Mouse (Mus musculus) monocyte, adult 2 months (primary cell): Measurements from ENCODE around the gene Mcrip1.
"Not testable (repeated sequence)": the region's sequence is repeated elsewhere in the genome, so short reads cannot be mapped to it uniquely, and the experiment has no call there.

Source experiments
- DNase-seq, 2 experiments: peaks; one replicate each; pipeline ENCODE4 v3.0.0; 2022; ENCODE audit warnings: low spot score in 2 of 2, low read depth in 1 of 2

Mcrip1 gene

DNA sequence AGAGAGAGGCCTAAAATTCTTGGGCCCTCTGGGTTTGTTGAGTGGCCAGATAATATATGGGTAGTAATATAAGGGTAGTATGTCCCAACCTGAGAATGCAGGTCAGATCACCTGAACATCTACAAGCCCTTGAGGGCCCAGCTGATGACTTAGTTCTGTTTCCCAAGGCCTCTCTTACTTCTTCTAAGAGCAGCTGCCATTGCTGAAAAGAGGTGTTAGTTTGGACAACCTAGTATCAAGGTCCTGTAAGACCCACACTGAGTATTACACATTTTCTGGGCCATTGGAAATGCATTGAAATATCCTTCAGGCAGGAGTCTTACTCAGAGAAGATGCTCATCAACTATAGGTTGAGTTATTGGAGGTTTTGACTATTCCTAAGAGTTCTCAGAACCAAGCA lies 26.4 kb upstream of the Mcrip1 start:
- no peak for DNase-seq

DNA sequence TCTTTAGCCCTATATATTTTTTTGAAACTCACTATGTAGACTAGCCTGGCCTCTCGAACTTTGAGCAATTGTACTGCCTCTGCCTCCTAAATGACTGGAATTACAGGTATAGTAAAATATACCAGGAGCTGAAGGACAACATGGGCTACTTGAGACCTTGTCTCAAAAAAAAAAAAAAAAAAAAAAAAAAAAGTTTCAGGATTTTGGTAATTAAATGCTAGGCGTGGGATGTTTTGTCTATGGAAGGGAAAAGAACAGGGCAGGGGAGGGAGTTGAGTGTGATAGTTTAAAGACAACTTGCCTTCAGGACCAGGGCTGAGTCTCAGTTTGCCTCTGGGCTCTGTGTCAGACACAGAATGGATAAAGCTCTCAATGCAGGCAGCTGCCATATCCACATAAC lies 25.5 kb upstream of the Mcrip1 start:
- no peak for DNase-seq

- no peak for DNase-seq
Observed at GRCm38 (mm10) chr11:120574278-120574600, 24.7 kb upstream of the Mcrip1 start.

DNA sequence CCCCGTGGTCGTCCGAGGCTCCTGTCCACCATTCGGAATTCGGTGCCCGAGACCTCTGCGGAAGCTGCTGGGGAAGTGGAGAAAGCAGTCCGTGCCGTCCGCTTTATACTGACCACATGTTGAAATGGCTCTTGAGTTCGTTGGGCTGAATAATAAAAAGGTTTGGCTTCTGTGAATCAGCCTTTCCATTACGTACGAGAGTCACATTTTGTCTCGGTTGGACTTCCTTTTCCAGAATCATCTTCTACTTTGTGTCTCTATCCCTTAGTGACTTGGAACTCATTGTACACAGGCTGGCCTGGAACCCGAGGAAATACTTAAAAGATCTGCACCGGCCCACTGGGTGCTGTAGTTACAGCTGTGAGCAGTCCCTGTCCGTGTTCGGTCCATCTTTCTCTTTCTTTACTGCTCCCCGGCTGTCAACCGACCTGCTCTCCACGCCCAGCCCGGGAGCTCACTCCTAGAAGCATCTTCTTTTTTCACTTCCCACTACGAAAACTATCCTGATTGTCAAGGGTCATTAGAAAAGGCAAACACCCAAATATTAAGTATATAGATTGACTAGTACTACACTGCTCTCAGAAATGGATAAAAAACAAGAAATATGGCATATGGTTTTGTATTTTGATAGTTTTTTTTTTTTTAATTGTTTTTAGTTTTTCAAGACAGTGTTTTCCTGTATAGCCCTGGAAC lies 24.2 kb upstream of the Mcrip1 start:
- DNase-seq, result no peak

- peak; percentile 98 to 99 for DNase-seq
Observed at GRCm38 (mm10) chr11:120572752-120573584, 23.4 kb upstream of the Mcrip1 start, which contains the start of gene P4hb. P4hb (minus strand) TSS chr11:120573253.

DNA sequence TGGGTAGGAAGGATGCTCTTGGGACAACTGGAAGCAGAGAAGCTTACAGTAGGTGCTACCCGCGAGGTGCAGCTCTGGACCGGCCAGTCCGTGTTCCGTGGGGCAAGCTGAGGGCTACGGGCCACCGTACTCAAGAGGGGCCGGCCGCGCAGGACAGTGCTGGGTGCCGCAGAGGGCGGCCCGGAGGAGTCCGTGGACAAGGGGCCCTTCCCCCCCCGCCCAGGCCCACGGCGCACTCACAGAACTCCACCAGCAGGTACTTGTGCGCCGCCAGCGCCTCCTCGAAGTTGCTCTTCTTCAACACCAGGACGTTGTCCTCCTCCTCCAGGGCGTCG lies 22.9 kb upstream of the Mcrip1 start:
- DNase-seq, result no peak

GRCm38 (mm10) chr11:120571754-120572416 lies 22.4 kb upstream of the Mcrip1 start:
- no peak for DNase-seq

DNA sequence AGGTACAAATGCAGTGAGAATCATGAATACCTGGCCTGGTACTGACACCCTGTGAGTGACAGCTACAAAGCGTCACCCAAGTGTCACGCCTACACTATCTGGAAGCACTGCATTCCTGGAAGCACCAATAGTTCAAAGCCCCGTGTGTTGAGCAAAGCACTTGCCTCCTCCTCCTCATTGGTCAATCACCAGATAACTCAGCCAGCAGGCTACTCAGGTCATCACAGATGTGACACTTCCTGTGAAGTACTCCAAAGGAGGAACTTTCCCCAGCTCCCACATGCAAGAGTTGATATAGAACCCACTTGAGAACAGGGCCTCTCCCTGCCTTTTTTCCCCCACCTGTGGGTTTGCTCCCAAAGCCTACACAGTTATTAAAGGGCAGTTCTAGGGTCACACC lies 21.6 kb upstream of the Mcrip1 start:
- DNase-seq, result no peak

DNA sequence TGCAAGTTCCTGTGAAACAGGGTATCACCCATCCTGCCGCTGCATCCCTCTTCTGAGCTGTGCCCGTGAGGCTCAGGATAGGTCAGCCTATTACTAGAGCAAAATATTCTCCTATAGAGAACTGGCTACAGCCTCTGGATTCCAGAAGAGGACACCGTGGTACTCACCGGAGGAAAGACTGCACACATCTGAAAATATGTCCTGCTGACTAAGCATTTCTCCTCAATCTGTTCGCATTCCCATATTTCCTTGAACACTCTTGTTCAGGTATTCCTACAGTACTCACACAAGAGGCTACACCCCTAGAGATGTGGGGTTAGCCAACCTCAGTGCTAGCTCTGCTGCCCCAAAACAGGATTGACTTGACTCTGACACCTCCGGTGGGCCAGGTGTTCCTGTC lies 18.8 kb upstream of the Mcrip1 start:
- DNase-seq, result no peak

DNA sequence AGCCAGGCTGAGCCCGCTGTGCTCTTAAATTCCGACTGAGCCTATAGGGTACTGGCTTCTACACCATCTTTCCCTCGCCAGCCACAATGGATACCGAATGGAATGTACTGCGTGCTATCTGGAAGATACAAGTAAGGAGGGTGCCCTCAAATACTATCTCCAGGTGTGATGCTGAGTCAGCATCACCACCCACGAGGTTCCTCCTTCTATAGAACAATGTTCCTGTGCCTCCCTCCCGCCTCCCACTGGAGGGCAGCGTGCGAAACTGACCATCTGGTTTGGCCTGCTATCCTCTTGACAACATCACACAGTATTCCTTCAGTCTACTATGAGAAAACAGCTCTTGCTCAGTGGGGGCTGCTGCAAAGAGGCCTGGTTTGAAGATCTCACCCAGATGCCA lies 15.6 kb upstream of the Mcrip1 start:
- no peak for DNase-seq

DNA sequence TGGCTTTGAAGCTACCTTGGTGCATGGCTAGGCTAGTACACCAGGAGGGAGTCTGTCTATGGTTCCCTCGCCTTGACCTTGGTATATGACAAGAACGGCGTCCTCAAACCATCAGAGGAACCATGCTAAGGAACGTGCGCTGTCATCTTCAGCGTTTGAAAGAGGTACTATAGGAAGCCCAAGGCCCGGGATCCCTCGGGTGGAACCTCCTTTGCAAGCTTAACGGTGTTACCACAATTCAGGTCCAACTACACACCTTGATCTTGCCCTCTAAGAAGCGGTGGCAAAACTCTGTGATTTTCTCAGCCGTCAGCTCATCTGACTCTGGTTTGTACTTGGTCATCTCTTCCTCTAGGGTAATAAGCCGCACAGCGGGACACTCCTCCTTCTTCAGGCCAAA lies 13.4 kb upstream of the Mcrip1 start:
- no peak for DNase-seq

DNA sequence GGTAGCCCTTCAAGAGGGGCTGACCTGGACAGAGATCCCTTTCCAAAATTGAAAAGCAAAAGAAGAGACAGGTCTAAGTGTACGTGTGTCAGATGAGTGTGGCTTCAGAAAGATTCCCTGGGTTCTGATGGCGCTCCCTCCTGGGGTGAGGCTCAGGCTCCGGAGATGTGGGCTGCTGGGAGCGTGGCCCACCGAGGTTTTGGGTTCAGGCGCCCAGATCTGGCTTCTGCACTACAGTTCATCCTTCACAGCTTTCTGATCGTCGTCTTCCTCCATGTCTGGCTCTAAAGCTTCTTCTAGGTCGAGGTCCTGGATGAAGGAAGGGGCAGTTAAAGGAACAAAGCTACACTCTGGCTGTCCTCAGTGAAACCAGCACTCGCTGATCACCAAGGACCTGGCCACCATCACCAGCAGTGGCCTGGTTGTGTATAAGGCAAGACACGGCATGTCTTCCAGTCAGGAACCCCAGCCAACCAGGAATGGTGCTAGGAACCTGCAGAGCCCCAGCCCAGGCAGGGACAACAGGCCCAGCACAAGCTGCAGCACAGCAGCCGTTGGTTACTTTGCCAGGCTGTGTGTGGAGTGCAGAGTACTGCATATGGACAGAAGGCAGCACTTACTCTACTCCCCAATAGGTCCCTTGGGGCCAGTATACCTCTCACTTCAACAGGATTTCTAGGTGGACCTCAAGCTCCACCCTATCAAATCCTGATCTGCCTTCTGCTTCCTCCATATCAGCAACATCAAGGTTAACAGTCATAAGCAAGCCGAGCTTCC lies 11.6 kb upstream of the Mcrip1 start:
- DNase-seq, result no peak

DNA sequence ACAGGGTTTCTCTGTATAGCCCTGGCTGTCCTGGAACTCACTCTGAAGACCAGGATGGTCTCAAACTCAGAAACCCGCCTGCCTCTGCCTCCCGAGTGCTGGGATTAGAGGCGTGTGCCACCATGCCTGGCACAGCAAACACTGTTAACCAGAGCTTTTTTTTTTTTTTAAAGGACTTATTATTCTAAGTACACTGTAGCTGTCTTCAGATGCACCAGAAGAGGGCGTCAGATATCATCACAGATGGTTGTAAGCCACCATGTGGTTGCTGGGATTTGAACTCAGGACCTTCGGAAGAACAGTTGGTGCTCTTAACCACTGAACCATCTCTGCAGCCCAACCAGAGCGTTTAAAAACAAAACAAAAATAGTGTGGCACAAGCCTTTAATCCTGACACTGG lies 9.3 kb upstream of the Mcrip1 start:
- not testable (repeated sequence) for DNase-seq

GRCm38 (mm10) chr11:120555260-120555659 lies 5.7 kb upstream of the Mcrip1 start:
- DNase-seq, result no peak

- no peak for DNase-seq
Observed at GRCm38 (mm10) chr11:120554834-120555233, 5.3 kb upstream of the Mcrip1 start.

GRCm38 (mm10) chr11:120552736-120553135 lies 3.2 kb upstream of the Mcrip1 start:
- DNase-seq, result no peak

DNA sequence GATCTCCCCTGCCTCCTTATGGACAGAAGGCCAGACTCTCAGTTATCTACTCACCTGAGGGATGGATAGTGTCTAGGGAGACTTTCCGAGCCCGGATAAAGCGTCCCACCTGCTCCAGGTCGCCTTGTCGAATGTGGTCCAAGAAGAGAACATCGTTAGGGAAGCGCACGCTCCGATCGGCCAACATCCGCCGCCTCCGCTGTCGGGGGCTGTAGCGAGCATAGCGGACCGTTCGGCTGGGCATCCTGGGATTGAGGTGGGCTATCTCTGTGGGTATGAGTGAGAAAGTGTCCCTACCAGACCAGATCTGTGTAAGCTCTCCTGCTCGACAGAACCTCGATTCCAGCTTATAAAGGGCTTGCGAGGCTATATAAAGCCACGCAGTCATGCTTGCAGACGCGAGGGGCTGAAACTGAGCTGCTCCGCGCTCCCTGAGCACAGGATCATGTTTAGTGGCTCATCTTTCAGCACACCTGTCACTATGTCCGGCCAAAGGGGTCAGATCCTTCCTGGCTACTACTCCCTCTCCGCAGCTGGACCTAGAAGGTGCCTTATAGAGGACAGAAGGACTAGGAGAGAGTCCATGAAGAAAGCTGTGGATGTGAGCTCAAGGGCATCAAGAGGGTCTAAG lies 1.4 kb upstream of the Mcrip1 start, which contains the start of gene Ppp1r27:
Gene Ppp1r27, minus strand, starts transcription at position 323 of the 631 bp plus-strand sequence.
- no peak for DNase-seq

- DNase-seq, result no peak
Observed at GRCm38 (mm10) chr11:120549986-120550809, 671 bp upstream of the Mcrip1 start.

DNA sequence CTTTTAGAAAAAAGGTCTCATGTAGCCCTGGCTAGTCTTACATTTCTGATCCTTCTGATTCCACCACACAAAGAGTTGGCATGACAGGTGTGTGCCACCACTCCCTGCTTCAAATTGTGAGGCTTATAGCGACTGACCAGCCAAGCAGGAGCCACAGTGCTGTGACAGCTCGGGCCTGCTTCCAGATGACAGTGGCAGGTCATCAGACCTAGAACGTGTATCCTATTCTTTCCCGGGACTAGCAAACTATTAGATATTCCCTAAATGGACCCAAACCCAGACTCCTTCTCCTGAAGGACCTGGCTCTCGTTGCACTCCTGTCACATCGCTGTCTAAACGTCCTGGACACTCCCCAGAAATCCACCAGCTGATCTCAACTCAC lies 750 bp downstream of the Mcrip1 start:
- no peak for DNase-seq

- DNase-seq, result no peak
Observed at GRCm38 (mm10) chr11:120548214-120548613, 1.3 kb downstream of the Mcrip1 start.
